Mouse (Mus musculus) liver, embryonic 14.5 days (tissue): ENCODE results near the gene Hoxa5.

ENCODE experiments used
- CTCF ChIP-seq: IDR thresholded peaks from 2 replicates; pipeline ENCODE4 v1.5.1; 2016; ENCODE audit warnings: antibody characterized with exemption, low read depth, control low read depth
- EP300 ChIP-seq: IDR thresholded peaks from 2 replicates; pipeline ENCODE4 v1.6.1; 2016; ENCODE audit warnings: antibody characterized with exemption, low read depth

GRCm38 (mm10) chr6:52180726-52181125 lies 23.7 kb downstream of the Hoxa5 start:
- TF ChIP-seq CTCF = no peak
- TF ChIP-seq EP300 = no peak
